Mouse (Mus musculus) liver, embryonic 14.5 days (tissue): ENCODE results near the gene Sik3. TPM values are rescaled to one million over a fixed set of nuclear protein-coding genes. Genes with fewer than 3 reads are reported as not detected.
"Not testable (repeated sequence)": the region's sequence is repeated elsewhere in the genome, so short reads cannot be mapped to it uniquely, and the experiment has no call there.

ENCODE experiments used
- ATAC-seq: fragments of 200-750 bp; cut with Nextera tagmentation; 2 replicates; pipeline ENCODE4 v1.8.0; 2017; ENCODE audit warnings: moderate number of reproducible peaks, mild to moderate bottlenecking, moderate library complexity; ENCODE audit not compliant: insufficient read depth
- DNase-seq, 3 experiments: peaks; one replicate each; pipeline ENCODE4 v3.0.0-alpha.2; 2012 to 2013; ENCODE audit warnings: low read depth in 3 of 3, low spot score in 3 of 3
- H3K27ac ChIP-seq: fragments of 300-500 bp; sonication (generic); 2 replicates; pipeline ENCODE4 v1.5.1; 2014; ENCODE audit warnings: moderate library complexity, mild to moderate bottlenecking, control low read depth, inconsistent platforms
- H3K27me3 ChIP-seq: fragments of 300-500 bp; sonication (generic); 2 replicates; pipeline ENCODE4 v1.6.1; 2014; ENCODE audit warnings: mild to moderate bottlenecking, low read length, moderate library complexity; ENCODE audit not compliant: control insufficient read depth, insufficient read depth
- H3K36me3 ChIP-seq: fragments of 300-500 bp; sonication (generic); replicated peaks from 2 replicates; pipeline ENCODE4 v1.6.1; 2014; ENCODE audit warnings: low read depth; ENCODE audit not compliant: control insufficient read depth, insufficient read depth
- H3K4me1 ChIP-seq, 2 experiments: fragments of 200-500 bp in 1 of 2; fragments of 300-500 bp in 1 of 2; sonication (generic) in 1 of 2; replicated peaks; 2 replicates each; pipeline ENCODE4 v1.6.1; 2012 to 2014; ENCODE audit warnings: antibody characterized with exemption in 1 of 2, inconsistent platforms in 1 of 2, low read length in 1 of 2; ENCODE audit not compliant: control insufficient read depth in 2 of 2, insufficient read depth in 2 of 2
- H3K4me2 ChIP-seq: fragments of 300-500 bp; sonication (generic); 2 replicates; pipeline ENCODE4 v1.6.1; 2014; ENCODE audit warnings: low read depth, mild to moderate bottlenecking, control low read depth, moderate library complexity
- H3K4me3 ChIP-seq, 2 experiments: fragments of 200-500 bp in 1 of 2; fragments of 300-500 bp in 1 of 2; sonication (generic) in 1 of 2; 2 replicates each; pipeline ENCODE4 v1.5.1; 2012 to 2014; ENCODE audit warnings: low read depth in 2 of 2, low read length in 2 of 2, mild to moderate bottlenecking in 2 of 2, control low read depth in 1 of 2, inconsistent platforms in 1 of 2, moderate library complexity in 1 of 2; ENCODE audit not compliant: insufficient read depth in 1 of 2
- H3K9ac ChIP-seq: fragments of 300-500 bp; sonication (generic); replicated peaks from 2 replicates; pipeline ENCODE4 v1.6.1; 2014; ENCODE audit warnings: mild to moderate bottlenecking, control low read depth, moderate library complexity
- H3K9me3 ChIP-seq: fragments of 300-500 bp; sonication (generic); 2 replicates; pipeline ENCODE4 v1.6.1; 2016; ENCODE audit warnings: low read length, mixed read lengths; ENCODE audit not compliant: control insufficient read depth
- CTCF ChIP-seq: IDR thresholded peaks from 2 replicates; pipeline ENCODE4 v1.5.1; 2016; ENCODE audit warnings: antibody characterized with exemption, low read depth, control low read depth
- EP300 ChIP-seq: IDR thresholded peaks from 2 replicates; pipeline ENCODE4 v1.6.1; 2016; ENCODE audit warnings: antibody characterized with exemption, low read depth
- WGBS: fragments of 180-500 bp; shearing (Covaris S2); extraction: QIAGEN DNeasy Blood & Tissue Kit; methylation state at CpG from one replicate; pipeline ENCODE4 v1.1.7; 2014; ENCODE audit not compliant: insufficient replicate concordance; 5-methylcytosine and 5-hydroxymethylcytosine counted together
- polyA plus RNA-seq, 2 experiments: library from polyadenylated mRNA; depleted of rRNA in 1 of 2; stranded (reverse) in 1 of 2; unstranded in 1 of 2; fragments of >200 nt; fragmentation: Nextera tagmentation in 1 of 2; extraction: Ambion mirVana in 1 of 2; gene quantifications; 2 replicates each; pipeline versions ENCODE4 v1.2.1 to v1.2.3; 2012 to 2014

Sik3 gene
- polyA plus RNA-seq, 2 experiments, result 2.1 to 3.0 TPM

DNA sequence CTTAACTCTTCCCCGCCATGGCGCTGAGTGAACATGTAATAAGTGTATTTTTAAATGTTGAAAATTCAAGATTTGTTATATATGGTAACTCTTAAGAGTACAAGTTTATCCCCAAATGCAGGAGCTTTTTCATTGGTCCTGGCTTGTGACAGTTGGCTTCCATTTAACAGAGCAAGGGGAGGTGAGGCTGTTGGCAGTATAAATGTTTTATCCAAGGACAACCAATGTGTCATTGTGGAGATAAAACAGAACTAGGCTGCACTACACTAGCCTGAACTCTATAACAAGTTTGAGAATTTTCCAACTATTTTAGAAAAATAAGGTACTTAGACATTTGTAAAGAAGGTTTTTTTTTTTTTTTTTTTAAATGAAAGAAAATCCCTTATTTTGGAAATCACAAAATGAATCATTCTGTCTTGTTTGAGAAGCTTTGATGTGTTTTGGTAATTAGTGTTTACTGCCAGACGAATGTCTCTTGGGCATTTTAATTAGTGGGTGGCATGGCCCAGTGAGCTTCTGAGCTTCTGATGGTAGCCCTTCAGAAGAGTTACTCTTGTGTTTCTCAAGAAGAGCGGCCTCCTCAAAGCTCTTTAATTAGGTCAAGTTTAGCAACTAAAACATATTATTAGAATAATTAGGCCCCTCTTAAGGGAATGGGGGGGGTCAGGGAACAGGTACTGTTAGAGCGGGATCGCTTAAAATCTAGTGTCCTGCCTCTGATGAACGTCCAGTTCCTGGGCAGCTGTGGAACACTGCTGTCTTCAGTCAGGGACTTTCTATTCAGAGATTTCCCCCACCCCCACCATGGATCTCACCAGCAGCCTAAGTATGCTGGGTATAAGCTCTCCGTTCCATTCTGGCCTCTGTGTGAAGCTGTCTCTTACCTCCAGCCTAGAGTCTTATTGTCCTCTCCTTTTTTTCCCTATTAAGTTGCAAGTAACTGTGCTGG is 139.7 kb downstream of the Sik3 start:
- ATAC-seq (no peak), DNase-seq (no peak)
- H3K9me3 ChIP-seq, result no peaks in the 10 kb centered on the region
- WGBS, result 69% methylated on average over 8 of the region's 8 CpGs
- no peak overlapping the region for H3K27ac ChIP-seq
- H3K36me3 ChIP-seq, result no peaks in the 10 kb centered on the region
- no peak overlapping the region for H3K4me3 ChIP-seq
- TF ChIP-seq EP300 (no peak), CTCF (no peak)
- H3K9ac ChIP-seq, result no peak overlapping the region
- H3K4me2 ChIP-seq, result no peak overlapping the region
- no peaks in the 10 kb centered on the region for H3K27me3 ChIP-seq
- H3K4me1 ChIP-seq, result peaks cover 13 to 34% of the 10 kb centered on the region in 2 experiments

DNA sequence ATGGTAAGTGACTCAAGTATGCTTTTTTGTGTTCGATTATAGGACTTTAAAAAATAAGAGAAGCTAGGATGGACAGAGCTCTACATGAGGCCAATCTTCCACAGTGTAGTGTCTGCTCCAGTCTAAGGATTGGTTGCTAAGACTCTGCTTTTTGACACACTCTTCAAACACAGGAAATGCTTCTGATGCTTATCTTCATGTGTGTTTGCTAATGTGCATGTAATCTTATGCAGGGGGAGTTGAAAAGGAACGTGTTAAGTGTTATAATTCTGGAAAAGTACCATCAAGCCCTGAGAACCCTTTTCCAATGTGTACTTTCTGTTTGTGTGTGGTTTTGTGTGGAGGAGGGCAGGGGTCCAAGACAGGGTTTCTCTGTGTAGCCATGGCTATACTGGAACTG is 141.8 kb downstream of the Sik3 start:
- TF ChIP-seq EP300, result no peak
- no peak overlapping the region for H3K27ac ChIP-seq
- no peak overlapping the region for H3K9ac ChIP-seq
- H3K9me3 ChIP-seq, result no peaks in the 10 kb centered on the region
- H3K4me3 ChIP-seq, result no peak overlapping the region
- no peaks in the 10 kb centered on the region for H3K27me3 ChIP-seq
- H3K36me3 ChIP-seq, result no peaks in the 10 kb centered on the region
- DNase-seq (no peak), ATAC-seq (no peak)
- H3K4me1 ChIP-seq, result peaks cover 4 to 24% of the 10 kb centered on the region in 2 experiments
- H3K4me2 ChIP-seq, result no peak overlapping the region
- WGBS, result 34% methylated on average over 2 of the region's 2 CpGs

DNA sequence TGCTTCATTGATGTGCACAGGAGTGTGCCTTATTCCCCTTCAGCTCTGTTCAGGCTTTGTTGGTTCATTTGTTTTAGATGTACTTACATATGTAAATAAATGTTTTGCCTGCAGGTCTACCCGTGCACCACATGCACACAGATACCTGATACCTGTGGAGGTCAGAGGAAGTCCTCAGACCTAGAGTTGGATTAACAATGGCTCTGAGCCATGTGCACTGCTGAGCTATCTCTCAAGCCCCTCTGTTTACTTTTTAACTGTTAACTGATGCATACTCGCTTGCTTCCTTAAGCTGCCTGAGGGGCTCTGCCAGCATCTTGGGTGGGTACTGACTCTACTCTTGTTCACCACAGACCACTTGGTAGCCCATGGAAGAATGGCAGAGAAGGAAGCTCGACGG is 142.4 kb downstream of the Sik3 start:
- H3K9ac ChIP-seq, result no peak overlapping the region
- no peaks in the 10 kb centered on the region for H3K9me3 ChIP-seq
- H3K4me2 ChIP-seq, result no peak overlapping the region
- DNase-seq (no peak), ATAC-seq (no peak)
- no peak for TF ChIP-seq CTCF
- TF ChIP-seq EP300, result no peak
- H3K27me3 ChIP-seq, result no peaks in the 10 kb centered on the region
- WGBS, result 57% methylated on average over 4 of the region's 4 CpGs
- H3K27ac ChIP-seq, result no peak overlapping the region
- H3K36me3 ChIP-seq, result no peaks in the 10 kb centered on the region
- peaks cover under 1 to 18% of the 10 kb centered on the region in 2 experiments; a peak in 2 of 4 replicates for H3K4me1 ChIP-seq
- no peak overlapping the region for H3K4me3 ChIP-seq

DNA sequence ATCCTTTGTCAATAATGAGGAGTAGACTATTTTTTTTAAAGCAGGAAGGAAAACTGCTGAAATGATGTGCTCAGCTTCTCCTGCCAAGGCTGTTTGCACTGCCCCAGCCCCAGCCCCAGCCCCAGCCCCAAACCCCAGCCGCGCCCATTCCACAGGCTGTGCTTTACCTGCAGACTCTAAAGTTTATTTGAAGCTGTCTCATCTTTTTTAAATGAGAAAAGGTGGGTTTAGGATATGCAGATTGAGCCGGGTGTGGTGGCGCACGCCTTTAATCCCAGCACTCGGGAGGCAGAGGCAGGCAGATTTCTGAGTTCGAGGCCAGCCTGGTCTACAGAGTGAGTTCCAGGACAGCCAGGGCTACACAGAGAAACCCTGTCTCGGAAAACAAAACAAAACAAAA is 143.2 kb downstream of the Sik3 start:
- not testable (repeated sequence) for H3K27me3 ChIP-seq, H3K9ac ChIP-seq, H3K36me3 ChIP-seq, H3K9me3 ChIP-seq, DNase-seq, H3K4me2 ChIP-seq, H3K4me3 ChIP-seq, H3K27ac ChIP-seq, ATAC-seq
- WGBS, result 83% methylated on average over 7 of the region's 8 CpGs
- peaks cover 0 to 12% of the 10 kb centered on the region in 2 experiments; a peak in 2 of 4 replicates for H3K4me1 ChIP-seq

DNA sequence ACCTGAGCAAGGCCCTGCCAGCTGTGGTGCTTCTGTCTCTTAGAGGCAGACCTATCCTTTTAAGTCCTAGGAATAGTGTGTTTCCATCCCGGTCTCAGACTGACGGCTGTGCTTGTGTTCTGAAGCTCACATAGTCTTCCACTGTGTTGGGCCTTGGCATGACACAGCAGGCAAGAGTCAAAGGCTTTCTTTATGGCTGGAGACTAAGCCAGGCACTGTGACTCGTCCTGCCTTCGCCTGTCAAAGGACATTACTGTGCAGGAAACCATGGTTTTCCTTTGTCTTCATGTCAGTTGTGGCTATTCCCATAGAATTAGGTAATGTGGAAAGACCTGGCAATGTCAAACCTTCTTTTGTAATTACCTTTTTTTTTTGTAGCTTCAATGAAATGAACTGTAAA is 144.1 kb downstream of the Sik3 start:
- DNase-seq (no peak), ATAC-seq (no peak)
- H3K36me3 ChIP-seq, result no peaks in the 10 kb centered on the region
- H3K9me3 ChIP-seq, result no peaks in the 10 kb centered on the region
- TF ChIP-seq EP300 (no peak), CTCF (no peak)
- no peak overlapping the region for H3K9ac ChIP-seq
- H3K4me2 ChIP-seq, result no peak overlapping the region
- WGBS, result 51% methylated on average over 4 of the region's 4 CpGs
- no peak overlapping the region for H3K4me3 ChIP-seq
- H3K27ac ChIP-seq, result no peak overlapping the region
- no peaks in the 10 kb centered on the region for H3K27me3 ChIP-seq
- peaks cover 0 to 3% of the 10 kb centered on the region in 2 experiments; a peak in 2 of 4 replicates for H3K4me1 ChIP-seq
